Mouse (Mus musculus): ENCODE data around the gene Fam19a5. TPM values are rescaled to one million over a fixed set of nuclear protein-coding genes. Genes with fewer than 3 reads are reported as not detected.

Gene Fam19a5
- total and polyA plus RNA-seq, 2 experiments from 2014 or later = 31.0 to 137 TPM

GRCm38 (mm10) chr15:87671929-87672328 is 127.8 kb downstream of the Fam19a5 start:
- H3K27ac ChIP-seq = no peak overlapping the region
- DNase-seq (ENCODE audit: low spot score) = peak; percentile 48
- H3K4me2 ChIP-seq (ENCODE audit: low read depth, low read length) = no peak overlapping the region
- peaks cover 25% of the 10 kb centered on the region for H3K4me1 ChIP-seq (ENCODE audit: insufficient read depth, low read length)
- TF ChIP-seq CTCF (IDR thresholded peaks at IDR 0.05; ENCODE audit: low read depth) = no peak
- ATAC-seq = no peak
- 28% methylated on average over 9 of the region's 9 CpGs for WGBS
- H3K9me3 ChIP-seq (ENCODE audit: low read length) = no peaks in the 10 kb centered on the region
- no peak overlapping the region for H3K9ac ChIP-seq (replicated peaks; ENCODE audit: low read length)
- no peaks in the 10 kb centered on the region for H3K27me3 ChIP-seq (ENCODE audit: insufficient read depth, low read length)
- no peak overlapping the region for H3K4me3 ChIP-seq (ENCODE audit: low read length)
- no peaks in the 10 kb centered on the region for H3K36me3 ChIP-seq (ENCODE audit: insufficient read depth, low read length)

GRCm38 (mm10) chr15:87678711-87679110 is 134.6 kb downstream of the Fam19a5 start:
- H3K27me3 ChIP-seq (ENCODE audit: insufficient read depth, low read length) = no peaks in the 10 kb centered on the region
- H3K4me1 ChIP-seq (ENCODE audit: insufficient read depth, low read length) = peaks cover 14% of the 10 kb centered on the region
- no peak overlapping the region for H3K4me2 ChIP-seq (ENCODE audit: low read depth, low read length)
- H3K9ac ChIP-seq (replicated peaks; ENCODE audit: low read length) = no peak overlapping the region
- no peaks in the 10 kb centered on the region for H3K9me3 ChIP-seq (ENCODE audit: low read length)
- WGBS = 43% methylated on average over 6 of the region's 6 CpGs
- H3K36me3 ChIP-seq (ENCODE audit: insufficient read depth, low read length) = no peaks in the 10 kb centered on the region
- no peak overlapping the region for H3K27ac ChIP-seq
- DNase-seq (ENCODE audit: low spot score) (peak; percentile 40), ATAC-seq (0 out of 2 replicates have a peak, but pooled peaks have one; percentile 25)
- no peak overlapping the region for H3K4me3 ChIP-seq (ENCODE audit: low read length)
- no peak for TF ChIP-seq CTCF (IDR thresholded peaks at IDR 0.05; ENCODE audit: low read depth)

- H3K4me1 ChIP-seq (ENCODE audit: insufficient read depth, low read length) = peaks cover 25% of the 10 kb centered on the region
- ATAC-seq = no peak
- H3K27me3 ChIP-seq (ENCODE audit: insufficient read depth, low read length) = no peaks in the 10 kb centered on the region
- H3K27ac ChIP-seq = no peak overlapping the region
- no peaks in the 10 kb centered on the region for H3K9me3 ChIP-seq (ENCODE audit: low read length)
- TF ChIP-seq CTCF (IDR thresholded peaks at IDR 0.05; ENCODE audit: low read depth) = no peak
- no peak overlapping the region for H3K4me2 ChIP-seq (ENCODE audit: low read depth, low read length)
- H3K9ac ChIP-seq (replicated peaks; ENCODE audit: low read length) = no peak overlapping the region
- no peak overlapping the region for H3K4me3 ChIP-seq (ENCODE audit: low read length)
- WGBS = 36% methylated on average over 3 of the region's 3 CpGs
- no peak for DNase-seq (ENCODE audit: low spot score)
- no peaks in the 10 kb centered on the region; the same call in 1 of the 2 replicates for H3K36me3 ChIP-seq (ENCODE audit: insufficient read depth, low read length)
Observed at GRCm38 (mm10) chr15:87682410-87682809, 138.3 kb downstream of the Fam19a5 start.

GRCm38 (mm10) chr15:87686415-87687040 is 142.4 kb downstream of the Fam19a5 start:
- Histone ChIP-seq H3K27me3 (ENCODE audit: insufficient read depth, low read length) (no peaks in the 10 kb centered on the region), H3K36me3 (ENCODE audit: insufficient read depth, low read length) (no peaks in the 10 kb centered on the region; the same call in 1 of the 2 replicates), H3K9ac (replicated peaks; ENCODE audit: low read length) (no peak overlapping the region), H3K4me1 (ENCODE audit: insufficient read depth, low read length) (peaks cover 17% of the 10 kb centered on the region), H3K4me2 (ENCODE audit: low read depth, low read length) (no peak overlapping the region), H3K9me3 (ENCODE audit: low read length) (no peaks in the 10 kb centered on the region), H3K27ac (no peak overlapping the region), H3K4me3 (ENCODE audit: low read length) (no peak overlapping the region)
- ATAC-seq (peak; percentile 74; the same call in 1 of the 2 replicates), DNase-seq (ENCODE audit: low spot score) (peak; percentile 34)
- WGBS = 41% methylated on average over 10 of the region's 10 CpGs
- TF ChIP-seq CTCF (IDR thresholded peaks at IDR 0.05; ENCODE audit: low read depth) = no peak

- WGBS = 52% methylated on average over 15 of the region's 15 CpGs
- ATAC-seq = no peak
- no peaks in the 10 kb centered on the region for H3K9me3 ChIP-seq (ENCODE audit: low read length)
- H3K4me2 ChIP-seq (ENCODE audit: low read depth, low read length) = no peak overlapping the region
- DNase-seq (ENCODE audit: low spot score) = no peak
- H3K4me1 ChIP-seq (ENCODE audit: insufficient read depth, low read length) = peaks cover 10% of the 10 kb centered on the region
- TF ChIP-seq CTCF (IDR thresholded peaks at IDR 0.05; ENCODE audit: low read depth) = no peak
- H3K36me3 ChIP-seq (ENCODE audit: insufficient read depth, low read length) = no peaks in the 10 kb centered on the region
- no peaks in the 10 kb centered on the region for H3K27me3 ChIP-seq (ENCODE audit: insufficient read depth, low read length)
- H3K4me3 ChIP-seq (ENCODE audit: low read length) = no peak overlapping the region
- no peak overlapping the region for H3K27ac ChIP-seq
- H3K9ac ChIP-seq (replicated peaks; ENCODE audit: low read length) = no peak overlapping the region
Observed at GRCm38 (mm10) chr15:87691271-87691955, 147.3 kb downstream of the Fam19a5 start.

GRCm38 (mm10) chr15:87691958-87692357 is 147.9 kb downstream of the Fam19a5 start:
- ATAC-seq (no peak), DNase-seq (ENCODE audit: low spot score) (no peak)
- Histone ChIP-seq H3K4me2 (ENCODE audit: low read depth, low read length) (no peak overlapping the region), H3K4me3 (ENCODE audit: low read length) (no peak overlapping the region), H3K9me3 (ENCODE audit: low read length) (no peaks in the 10 kb centered on the region), H3K9ac (replicated peaks; ENCODE audit: low read length) (no peak overlapping the region), H3K36me3 (ENCODE audit: insufficient read depth, low read length) (no peaks in the 10 kb centered on the region), H3K27me3 (ENCODE audit: insufficient read depth, low read length) (no peaks in the 10 kb centered on the region), H3K27ac (no peak overlapping the region), H3K4me1 (ENCODE audit: insufficient read depth, low read length) (peaks cover 5% of the 10 kb centered on the region; the same call in 1 of the 2 replicates)
- no peak for TF ChIP-seq CTCF (IDR thresholded peaks at IDR 0.05; ENCODE audit: low read depth)
- 92% methylated on average over 4 of the region's 4 CpGs for WGBS

GRCm38 (mm10) chr15:87692394-87692793 is 148.3 kb downstream of the Fam19a5 start:
- H3K4me2 ChIP-seq (ENCODE audit: low read depth, low read length) = no peak overlapping the region
- peaks cover 6% of the 10 kb centered on the region; the same call in 1 of the 2 replicates for H3K4me1 ChIP-seq (ENCODE audit: insufficient read depth, low read length)
- ATAC-seq (no peak), DNase-seq (ENCODE audit: low spot score) (no peak)
- H3K36me3 ChIP-seq (ENCODE audit: insufficient read depth, low read length) = no peaks in the 10 kb centered on the region
- no peak for TF ChIP-seq CTCF (IDR thresholded peaks at IDR 0.05; ENCODE audit: low read depth)
- H3K4me3 ChIP-seq (ENCODE audit: low read length) = no peak overlapping the region
- H3K9me3 ChIP-seq (ENCODE audit: low read length) = no peaks in the 10 kb centered on the region
- WGBS = 96% methylated on average over 7 of the region's 7 CpGs
- no peak overlapping the region for H3K27ac ChIP-seq
- no peaks in the 10 kb centered on the region for H3K27me3 ChIP-seq (ENCODE audit: insufficient read depth, low read length)
- H3K9ac ChIP-seq (replicated peaks; ENCODE audit: low read length) = no peak overlapping the region
